ENCODE assay signal across 7 mouse cellular contexts in genomic region chr4:148164002-148164439, GRCm38 (mm10). TPM values are rescaled to one million over a fixed set of nuclear protein-coding genes. Genes with fewer than 3 reads are reported as not detected.
DNase-seq lines count a peak whose midpoint lies in the region; ATAC-seq and TF ChIP-seq lines count a peak whose summit lies in the region.

No protein-coding gene starts in this region.

- 0 out of 2 replicates have a peak, but pooled peaks have one; percentile 11 for ATAC-seq in embryonic facial prominence, embryonic 12.5 days (ENCODE audit: insufficient number of reproducible peaks, insufficient read depth, low FRiP score, low TSS enrichment)
- no peak for ATAC-seq in limb, embryonic 14.5 days (ENCODE audit: low FRiP score, low read depth)
- ATAC-seq in midbrain, embryonic 15.5 days (replicated peaks) = no peak

- H3K27ac ChIP-seq in embryonic facial prominence, embryonic 12.5 days = no peak overlapping the region
- H3K27ac ChIP-seq in limb, embryonic 14.5 days (replicated peaks; ENCODE audit: low read depth, low read length) = no peak overlapping the region
- no peak overlapping the region for H3K27ac ChIP-seq in midbrain, embryonic 15.5 days

- peaks cover 23% of the 10 kb centered on the region for H3K4me1 ChIP-seq in embryonic facial prominence, embryonic 12.5 days
- H3K4me1 ChIP-seq in limb, embryonic 14.5 days (ENCODE audit: control insufficient read depth, insufficient read depth, low read length) = peaks cover 16% of the 10 kb centered on the region
- peaks cover 39% of the 10 kb centered on the region for H3K4me1 ChIP-seq in midbrain, embryonic 15.5 days

- H3K9me3 ChIP-seq in embryonic facial prominence, embryonic 12.5 days = no peaks in the 10 kb centered on the region
- no peaks in the 10 kb centered on the region for H3K9me3 ChIP-seq in limb, embryonic 14.5 days (ENCODE audit: control insufficient read depth, low read length)
- no peaks in the 10 kb centered on the region for H3K9me3 ChIP-seq in midbrain, embryonic 15.5 days

- WGBS in embryonic facial prominence, embryonic 12.5 days = under 1% methylated on average over 29 of the region's 29 CpGs
- under 1% methylated on average over 16 of the region's 29 CpGs for WGBS in limb, embryonic 14.5 days
- under 1% methylated on average over 29 of the region's 29 CpGs for WGBS in midbrain, embryonic 15.5 days

- peak; percentile 84 for DNase-seq in adrenal gland, postnatal 10 days
- DNase-seq in heart, adult 9 months (ENCODE audit: low spot score in 2 of 2) = peak; percentile 51 to 59
- peak; percentile 85 to 89 for DNase-seq in kidney, adult 8-10 months
- DNase-seq in limb, embryonic 14.5 days (ENCODE audit: low spot score) = peak; percentile 55
- DNase-seq in spleen, postnatal 10 days (ENCODE audit: low spot score in 2 of 2) = peak; percentile 29 to 77

- peak overlapping the region; percentile 36 for H3K9ac ChIP-seq in embryonic facial prominence, embryonic 12.5 days
- H3K9ac ChIP-seq in limb, embryonic 14.5 days (ENCODE audit: low read depth, low read length, severe bottlenecking) = peak overlapping the region; percentile 25; the same call in 1 of the 2 replicates
- peak overlapping the region; percentile 20; the same call in 1 of the 2 replicates for H3K9ac ChIP-seq in midbrain, embryonic 15.5 days

- H3K4me2 ChIP-seq in embryonic facial prominence, embryonic 12.5 days (replicated peaks) = peak overlapping the region; percentile 55
- peak overlapping the region; percentile 56 for H3K4me2 ChIP-seq in limb, embryonic 14.5 days (replicated peaks; ENCODE audit: low read depth, low read length, severe bottlenecking)
- H3K4me2 ChIP-seq in midbrain, embryonic 15.5 days = peak overlapping the region; percentile 53

- TF ChIP-seq POLR2A in limb, embryonic 14.5 days (IDR thresholded peaks at IDR 0.05; ENCODE audit: borderline replicate concordance, extremely low read depth, insufficient read depth, insufficient read length) = no peak

- peaks cover 87% of the 10 kb centered on the region for H3K27me3 ChIP-seq in embryonic facial prominence, embryonic 12.5 days
- peaks cover 63% of the 10 kb centered on the region for H3K27me3 ChIP-seq in limb, embryonic 14.5 days (ENCODE audit: control insufficient read depth, insufficient read depth, low read length)
- peaks cover 59% of the 10 kb centered on the region for H3K27me3 ChIP-seq in midbrain, embryonic 15.5 days (replicated peaks)

- peak overlapping the region; percentile 28 for H3K4me3 ChIP-seq in embryonic facial prominence, embryonic 12.5 days
- H3K4me3 ChIP-seq in limb, embryonic 14.5 days (replicated peaks; ENCODE audit: low read length) = peak overlapping the region; percentile 33
- H3K4me3 ChIP-seq in midbrain, embryonic 15.5 days = peak overlapping the region; percentile 29

- H3K36me3 ChIP-seq in embryonic facial prominence, embryonic 12.5 days = no peaks in the 10 kb centered on the region
- no peaks in the 10 kb centered on the region for H3K36me3 ChIP-seq in limb, embryonic 14.5 days (ENCODE audit: control insufficient read depth, insufficient read depth, low read length)
- H3K36me3 ChIP-seq in midbrain, embryonic 15.5 days (replicated peaks) = no peaks in the 10 kb centered on the region

RNA-seq across cellular contexts. Expression of gene Fbxo2, which starts 3.6 kb away (rescaled TPM):
- 1 to 10 TPM; 2.3 to 3.3 TPM for total RNA-seq in adrenal gland, postnatal 10 days (2021)
- 4.1 and 4.7 TPM in 2 replicates for polyA plus RNA-seq in embryonic facial prominence, embryonic 12.5 days (2016; fragmentation: Nextera tagmentation; extraction: Ambion mirVana)
- polyA plus RNA-seq in limb, embryonic 14.5 days (2012; rRNA removed) = 4.2 and 4.4 TPM in 2 replicates
- 4.3 and 6.7 TPM in 2 replicates for polyA plus RNA-seq in limb, embryonic 14.5 days (2014; fragmentation: Nextera tagmentation; extraction: Ambion mirVana)
- 5.9 and 6.2 TPM in 2 replicates for polyA plus RNA-seq in midbrain, embryonic 15.5 days (2015; fragmentation: Nextera tagmentation; extraction: Ambion mirVana)

RNA-seq across cellular contexts. Expression of gene Fbxo44, which starts 3.7 kb away (rescaled TPM):
- 1 to 10 TPM; 7.1 to 7.2 TPM for total RNA-seq in adrenal gland, postnatal 10 days (2021)
- polyA plus RNA-seq in embryonic facial prominence, embryonic 12.5 days (2016; fragmentation: Nextera tagmentation; extraction: Ambion mirVana) = 19.7 and 23.6 TPM in 2 replicates
- polyA plus RNA-seq in limb, embryonic 14.5 days (2012; rRNA removed) = 21.1 and 24.7 TPM in 2 replicates
- polyA plus RNA-seq in limb, embryonic 14.5 days (2014; fragmentation: Nextera tagmentation; extraction: Ambion mirVana) = 8.1 and 10.8 TPM in 2 replicates
- 93.3 and 97.6 TPM in 2 replicates for polyA plus RNA-seq in midbrain, embryonic 15.5 days (2015; fragmentation: Nextera tagmentation; extraction: Ambion mirVana)

RNA-seq across cellular contexts. Expression of gene Fbxo6, which starts 12.1 kb away (rescaled TPM):
- total RNA-seq in adrenal gland, postnatal 10 days (2021) = 10 to 100 TPM; 30.4 to 31.3 TPM
- polyA plus RNA-seq in embryonic facial prominence, embryonic 12.5 days (2016; fragmentation: Nextera tagmentation; extraction: Ambion mirVana) = 10.6 and 10.8 TPM in 2 replicates
- polyA plus RNA-seq in limb, embryonic 14.5 days (2012; rRNA removed) = 12.4 and 13.9 TPM in 2 replicates
- polyA plus RNA-seq in limb, embryonic 14.5 days (2014; fragmentation: Nextera tagmentation; extraction: Ambion mirVana) = 15.5 and 16.4 TPM in 2 replicates
- polyA plus RNA-seq in midbrain, embryonic 15.5 days (2015; fragmentation: Nextera tagmentation; extraction: Ambion mirVana) = 21.6 and 21.7 TPM in 2 replicates

RNA-seq across cellular contexts. Expression of gene Draxin, which starts 33.5 kb away (rescaled TPM):
- total RNA-seq in adrenal gland, postnatal 10 days (2021) = under 1 TPM; 0.18 to 0.27 TPM
- polyA plus RNA-seq in embryonic facial prominence, embryonic 12.5 days (2016; fragmentation: Nextera tagmentation; extraction: Ambion mirVana) = 1.7 and 1.8 TPM in 2 replicates
- polyA plus RNA-seq in limb, embryonic 14.5 days (2012; rRNA removed) = 1.5 and 1.7 TPM in 2 replicates
- polyA plus RNA-seq in limb, embryonic 14.5 days (2014; fragmentation: Nextera tagmentation; extraction: Ambion mirVana) = 0.45 and 0.50 TPM in 2 replicates
- 15.1 and 15.7 TPM in 2 replicates for polyA plus RNA-seq in midbrain, embryonic 15.5 days (2015; fragmentation: Nextera tagmentation; extraction: Ambion mirVana)

RNA-seq across cellular contexts. Expression of gene Mad2l2, which starts 33.8 kb away (rescaled TPM):
- total RNA-seq in adrenal gland, postnatal 10 days (2021) = 10 to 100 TPM; 22.3 to 23.9 TPM
- polyA plus RNA-seq in embryonic facial prominence, embryonic 12.5 days (2016; fragmentation: Nextera tagmentation; extraction: Ambion mirVana) = 80.2 and 87.3 TPM in 2 replicates
- polyA plus RNA-seq in limb, embryonic 14.5 days (2012; rRNA removed) = 55.9 and 56.9 TPM in 2 replicates
- polyA plus RNA-seq in limb, embryonic 14.5 days (2014; fragmentation: Nextera tagmentation; extraction: Ambion mirVana) = 66.0 and 77.8 TPM in 2 replicates
- 99.2 and 112 TPM in 2 replicates for polyA plus RNA-seq in midbrain, embryonic 15.5 days (2015; fragmentation: Nextera tagmentation; extraction: Ambion mirVana)
